Mouse (Mus musculus) CH12.LX (cell line): ENCODE data around the gene Tpd52l1. TPM values are rescaled to one million over a fixed set of nuclear protein-coding genes. Genes with fewer than 3 reads are reported as not detected.

ENCODE experiments used
- DNase-seq: peaks from one replicate; pipeline ENCODE4 v3.0.0-alpha.2; 2013; ENCODE audit errors: extremely low read depth
- H3K27ac ChIP-seq: 2 replicates; pipeline ENCODE4 v1.5.1; 2012; ENCODE audit warnings: low read depth, mild to moderate bottlenecking, control low read depth, moderate library complexity; ENCODE audit not compliant: insufficient read depth
- H3K27me3 ChIP-seq: replicated peaks from 2 replicates; pipeline ENCODE3; 2012; ENCODE audit warnings: inconsistent platforms
- H3K36me3 ChIP-seq, 2 experiments: replicated peaks in 1 of 2; 2 replicates each; pipeline versions ENCODE3 to v1.6.1; 2012; ENCODE audit warnings: inconsistent platforms in 1 of 2, low read length in 1 of 2, mild to moderate bottlenecking in 1 of 2, mixed read lengths in 1 of 2, moderate library complexity in 1 of 2; ENCODE audit not compliant: control insufficient read depth in 1 of 2, insufficient read depth in 1 of 2
- H3K4me1 ChIP-seq, 2 experiments: 2 replicates each; pipeline ENCODE4 v1.6.1; 2012; ENCODE audit warnings: inconsistent platforms in 1 of 2, moderate library complexity in 1 of 2; ENCODE audit not compliant: insufficient read depth in 2 of 2, control insufficient read depth in 1 of 2
- H3K4me2 ChIP-seq: 2 replicates; pipeline ENCODE4 v1.6.1; 2012; ENCODE audit warnings: low read depth, mild to moderate bottlenecking, control low read depth; ENCODE audit not compliant: poor library complexity, insufficient read depth, severe bottlenecking
- H3K4me3 ChIP-seq, 3 experiments: fragments of 150-350 bp in 1 of 3; sonication (generic) in 1 of 3; replicated peaks in 1 of 3; 2 replicates each; pipeline versions ENCODE3 to v1.5.1; 2011 to 2012; ENCODE audit warnings: low read depth in 2 of 3, low read length in 2 of 3, mild to moderate bottlenecking in 2 of 3, moderate library complexity in 2 of 3, control low read depth in 1 of 3, improper control_type of control experiment in 1 of 3, inconsistent platforms in 1 of 3, mixed read lengths in 1 of 3; ENCODE audit not compliant: poor library complexity in 1 of 3
- H3K79me2 ChIP-seq: replicated peaks from 2 replicates; pipeline ENCODE4 v1.6.1; 2012; ENCODE audit warnings: mild to moderate bottlenecking, moderate library complexity; ENCODE audit not compliant: control insufficient read depth, poor library complexity, insufficient read depth, severe bottlenecking; ENCODE audit errors: extremely low read depth
- H3K9ac ChIP-seq: 2 replicates; pipeline ENCODE4 v1.6.1; 2012; ENCODE audit warnings: low read depth, mild to moderate bottlenecking, control low read depth, moderate library complexity; ENCODE audit not compliant: insufficient read depth
- H3K9me3 ChIP-seq: replicated peaks from 2 replicates; pipeline ENCODE3; 2012; ENCODE audit warnings: low read length, inconsistent platforms, mixed read lengths
- BHLHE40 ChIP-seq: IDR thresholded peaks from 2 replicates; pipeline ENCODE4 v1.6.1; 2011; ENCODE audit warnings: mild to moderate bottlenecking, low read depth, low read length, improper control_type of control experiment
- CHD1 ChIP-seq: IDR thresholded peaks from 2 replicates; pipeline ENCODE4 v1.6.1; 2012; ENCODE audit warnings: low read depth, low read length, improper control_type of control experiment, inconsistent platforms
- E2F4 ChIP-seq: IDR thresholded peaks from 2 replicates; pipeline ENCODE4 v1.6.1; 2011; ENCODE audit warnings: low read depth, low read length, improper control_type of control experiment; ENCODE audit not compliant: insufficient replicate concordance
- ELF1 ChIP-seq: IDR thresholded peaks from 2 replicates; pipeline ENCODE4 v1.6.1; 2014; ENCODE audit warnings: low read depth, mild to moderate bottlenecking, inconsistent platforms, low read length, improper control_type of control experiment
- EP300 ChIP-seq: IDR thresholded peaks from 2 replicates; pipeline ENCODE4 v1.6.1; 2011; ENCODE audit warnings: low read length, improper control_type of control experiment
- GABPA ChIP-seq: IDR thresholded peaks from 2 replicates; pipeline ENCODE4 v1.6.1; 2012; ENCODE audit warnings: low read depth, low read length, improper control_type of control experiment, inconsistent platforms; ENCODE audit not compliant: insufficient replicate concordance
- HCFC1 ChIP-seq: IDR thresholded peaks from 2 replicates; pipeline ENCODE4 v1.6.1; 2012; ENCODE audit warnings: low read depth, mild to moderate bottlenecking, inconsistent platforms, low read length, improper control_type of control experiment
- JUN ChIP-seq: IDR thresholded peaks from 2 replicates; pipeline ENCODE4 v1.6.1; 2011; ENCODE audit warnings: low read depth, mild to moderate bottlenecking, low read length, improper control_type of control experiment, moderate library complexity; ENCODE audit not compliant: insufficient read depth
- KAT2A ChIP-seq: IDR thresholded peaks from 2 replicates; pipeline ENCODE4 v1.6.1; 2012; ENCODE audit warnings: low read length, improper control_type of control experiment, inconsistent platforms; ENCODE audit not compliant: insufficient replicate concordance
- MAZ ChIP-seq: IDR thresholded peaks from 2 replicates; pipeline ENCODE4 v1.6.1; 2012; ENCODE audit warnings: low read depth, mild to moderate bottlenecking, inconsistent platforms, low read length, improper control_type of control experiment, moderate library complexity
- MEF2A ChIP-seq: IDR thresholded peaks from 2 replicates; pipeline ENCODE4 v1.6.1; 2014; ENCODE audit warnings: low read depth, mild to moderate bottlenecking, inconsistent platforms, low read length, improper control_type of control experiment, borderline replicate concordance
- MYC ChIP-seq: IDR thresholded peaks from 2 replicates; pipeline ENCODE4 v1.6.1; 2011; ENCODE audit warnings: low read depth, mild to moderate bottlenecking, improper control_type of control experiment, low read length
- NELFE ChIP-seq: IDR thresholded peaks from 2 replicates; pipeline ENCODE4 v1.6.1; 2011; ENCODE audit warnings: low read depth, low read length, improper control_type of control experiment
- NRF1 ChIP-seq: IDR thresholded peaks from 2 replicates; pipeline ENCODE4 v1.6.1; 2014; ENCODE audit warnings: low read depth, mild to moderate bottlenecking, inconsistent platforms, low read length, improper control_type of control experiment, moderate library complexity
- POLR2AphosphoS2 ChIP-seq: IDR thresholded peaks from 2 replicates; pipeline ENCODE4 v1.6.1; 2011; ENCODE audit warnings: low read depth, low read length, improper control_type of control experiment
- SIN3A ChIP-seq: IDR thresholded peaks from 2 replicates; pipeline ENCODE4 v1.6.1; 2012; ENCODE audit warnings: low read length, improper control_type of control experiment, inconsistent platforms
- SMC3 ChIP-seq: IDR thresholded peaks from 2 replicates; pipeline ENCODE4 v1.6.1; 2011; ENCODE audit warnings: low read depth, low read length, improper control_type of control experiment
- TCF12 ChIP-seq: IDR thresholded peaks from 2 replicates; pipeline ENCODE4 v1.6.1; 2014; ENCODE audit warnings: low read depth, mild to moderate bottlenecking, inconsistent platforms, low read length, improper control_type of control experiment
- UBTF ChIP-seq: IDR thresholded peaks from 2 replicates; pipeline ENCODE4 v1.6.1; 2012; ENCODE audit warnings: low read depth, mild to moderate bottlenecking, inconsistent platforms, low read length, improper control_type of control experiment, moderate library complexity
- USF2 ChIP-seq: conservative IDR thresholded peaks from 2 replicates; pipeline ENCODE4 v1.6.1; 2011; ENCODE audit warnings: low read depth, low read length, improper control_type of control experiment
- ZC3H11A ChIP-seq: IDR thresholded peaks from 2 replicates; pipeline ENCODE4 v1.6.1; 2012; ENCODE audit warnings: low read depth, mild to moderate bottlenecking, inconsistent platforms, low read length, improper control_type of control experiment
- ZNF384 ChIP-seq: IDR thresholded peaks from 2 replicates; pipeline ENCODE4 v1.6.1; 2012; ENCODE audit warnings: low read depth, low read length, improper control_type of control experiment, inconsistent platforms
- dilution Hi-C: fragments of 300-500 bp; cut with MboI; formaldehyde crosslinking; loops from 2 replicates; pipeline ENCODE4 v1.14.3; 2020; ENCODE audit warnings: low sequenced_read_pairs; ENCODE audit not compliant: extremely low pct_unique_long_range_greater_than_20kb, extremely low pct_ligation_motif_present
- in situ Hi-C: fragments of 300-500 bp; cut with MboI; formaldehyde crosslinking; loops from 3 replicates; pipeline ENCODE4 v1.14.3; 2019; ENCODE audit warnings: low sequenced_read_pairs, low pct_ligation_motif_present, low pct_unique_long_range_greater_than_20kb, mixed read lengths
- polyA plus RNA-seq: library from polyadenylated mRNA; unstranded; fragments of >175 nt; gene quantifications from 2 replicates; pipeline ENCODE4 v1.2.1, GENCODE M21; 2012; ENCODE audit warnings: low read depth; ENCODE audit not compliant: insufficient read length
- total RNA-seq, 2 experiments: library from RNA; depleted of rRNA; stranded (reverse); fragments of 300-350 nt in 1 of 2; fragments of >200 nt in 1 of 2; gene quantifications; 2 replicates each; pipeline ENCODE4 v1.2.3; 2012 to 2014

Gene Tpd52l1
- total and polyA plus RNA-seq, 3 experiments = not detected

DNA sequence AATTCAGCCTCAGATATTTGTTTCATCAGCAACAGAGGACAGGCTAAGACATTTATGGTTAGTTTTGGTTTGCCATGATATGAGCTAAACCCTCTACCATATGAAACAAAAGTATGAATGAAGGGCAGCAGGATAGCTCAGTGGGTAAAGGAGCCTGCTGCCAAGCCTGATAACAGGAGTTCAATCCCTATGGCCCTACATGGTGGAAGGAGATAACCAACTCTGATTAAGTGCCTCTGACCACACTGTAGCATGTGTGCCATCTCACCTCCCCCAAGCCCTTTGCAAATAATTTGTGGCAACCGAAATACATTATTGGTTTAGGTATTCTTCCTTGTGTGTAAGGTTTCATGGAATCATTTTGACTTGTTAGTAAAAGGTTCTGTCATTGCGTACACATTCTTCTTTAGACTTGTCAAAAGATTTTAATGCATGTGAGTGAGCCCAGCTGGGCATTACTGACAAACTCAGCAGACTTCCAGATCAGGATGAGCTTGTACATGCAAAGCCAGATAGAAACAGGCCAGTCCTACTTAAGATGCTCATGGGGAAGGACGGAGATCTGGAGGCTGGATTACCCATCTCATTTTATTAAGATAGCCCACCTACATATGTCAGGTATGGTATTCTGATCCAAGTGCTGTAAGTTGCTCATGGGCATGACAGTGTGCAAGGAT is 115.3 kb downstream of the Tpd52l1 start:
- H3K9ac ChIP-seq = no peak overlapping the region
- in situ Hi-C loops = no loop called here
- TF ChIP-seq JUN = no peak
- no peak for TF ChIP-seq GABPA
- no peak for TF ChIP-seq HCFC1
- TF ChIP-seq EP300 = no peak
- no peak for TF ChIP-seq MEF2A
- TF ChIP-seq ZNF384 = no peak
- TF ChIP-seq NRF1 = no peak
- no peak for TF ChIP-seq SIN3A
- TF ChIP-seq E2F4 = no peak
- TF ChIP-seq ZC3H11A = no peak
- no peak for TF ChIP-seq TCF12
- no peak for TF ChIP-seq NELFE
- TF ChIP-seq MYC = no peak
- no peak for TF ChIP-seq POLR2AphosphoS2
- no peak for TF ChIP-seq UBTF
- DNase-seq = no peak
- H3K79me2 ChIP-seq = no peaks in the 10 kb centered on the region
- dilution Hi-C loops = no loop called here
- H3K27me3 ChIP-seq = no peaks in the 10 kb centered on the region
- H3K4me1 ChIP-seq = peaks cover 0 to 15% of the 10 kb centered on the region in 2 experiments; a peak in 2 of 4 replicates
- H3K36me3 ChIP-seq = peaks cover 15 to 32% of the 10 kb centered on the region in 2 experiments
- no peaks in the 10 kb centered on the region for H3K9me3 ChIP-seq
- no peak overlapping the region for H3K27ac ChIP-seq
- no peak overlapping the region for H3K4me3 ChIP-seq
- H3K4me2 ChIP-seq = no peak overlapping the region

DNA sequence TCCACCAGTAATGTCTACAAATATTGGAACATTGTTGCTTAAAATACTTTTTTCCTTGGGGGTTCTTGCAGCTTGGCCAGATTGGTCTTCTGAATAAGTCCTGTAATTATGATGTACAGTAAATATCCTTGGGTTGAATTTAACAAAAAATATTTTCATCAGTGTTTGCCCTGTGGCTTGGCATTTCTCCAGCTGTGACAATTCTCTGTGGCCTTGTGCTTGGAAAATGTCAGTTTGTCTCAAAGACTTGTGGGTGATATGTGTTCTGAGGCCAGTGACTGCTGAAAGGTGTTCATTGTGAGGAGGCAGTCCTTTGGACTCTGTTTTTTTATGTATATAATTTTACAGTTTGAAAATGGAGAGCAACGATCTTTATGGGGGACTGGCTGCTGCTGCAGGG is 116.3 kb downstream of the Tpd52l1 start:
- H3K27me3 ChIP-seq = no peaks in the 10 kb centered on the region
- H3K9me3 ChIP-seq = no peaks in the 10 kb centered on the region
- TF ChIP-seq SMC3 = no peak
- TF ChIP-seq KAT2A = no peak
- no peak for TF ChIP-seq MEF2A
- no peak for TF ChIP-seq CHD1
- TF ChIP-seq HCFC1 = no peak
- no peak for TF ChIP-seq ZC3H11A
- TF ChIP-seq ZNF384 = no peak
- no peak for TF ChIP-seq MAZ
- no peak for TF ChIP-seq BHLHE40
- TF ChIP-seq ELF1 = no peak
- TF ChIP-seq USF2 = no peak
- no peak for TF ChIP-seq POLR2AphosphoS2
- TF ChIP-seq NELFE = no peak
- TF ChIP-seq, all 38 proteins: peak for 0
- no peak overlapping the region for H3K4me3 ChIP-seq
- in situ Hi-C loops (no loop called here), dilution Hi-C loops (no loop called here)
- peaks cover 15 to 37% of the 10 kb centered on the region in 2 experiments for H3K36me3 ChIP-seq
- DNase-seq = no peak
- no peak overlapping the region for H3K9ac ChIP-seq
- no peak overlapping the region for H3K4me2 ChIP-seq
- peaks cover 0 to 15% of the 10 kb centered on the region in 2 experiments; a peak in 2 of 4 replicates for H3K4me1 ChIP-seq
- no peaks in the 10 kb centered on the region for H3K79me2 ChIP-seq
- H3K27ac ChIP-seq = no peak overlapping the region
